Mouse (Mus musculus) C2C12 (cell line): ENCODE measurements around the gene Olfr65.

Experiments
- CTCF ChIP-seq: IDR thresholded peaks from one replicate; pipeline ENCODE4 v1.5.1; 2011; ENCODE audit not compliant: control insufficient read depth, insufficient read depth, insufficient read length
- MYOD1 ChIP-seq: IDR thresholded peaks from one replicate; pipeline ENCODE4 v1.6.1; 2011; ENCODE audit warnings: low read depth; ENCODE audit not compliant: control insufficient read depth, insufficient read length
- USF1 ChIP-seq: IDR thresholded peaks from one replicate; pipeline ENCODE4 v1.6.1; 2011; ENCODE audit warnings: low read depth, mild to moderate bottlenecking, control low read depth, moderate library complexity

DNA sequence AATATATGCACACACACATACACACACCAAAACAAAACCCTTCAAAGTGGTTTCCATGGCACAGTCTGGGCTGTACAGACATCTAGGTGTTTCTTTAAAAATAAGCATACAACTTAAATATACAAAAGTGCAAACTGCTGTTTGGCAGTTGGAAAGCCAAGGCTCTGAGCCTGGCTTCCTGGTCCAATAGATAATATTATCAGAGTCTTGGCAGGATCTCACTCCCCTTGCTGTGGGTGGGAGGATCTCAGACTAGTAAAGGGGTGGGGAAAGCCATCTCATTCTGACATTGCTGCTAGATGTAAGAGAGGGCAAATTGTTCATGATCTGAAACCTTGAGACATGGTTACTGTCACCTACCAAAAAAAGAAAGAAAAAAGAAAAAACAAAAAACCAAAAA, 32.6 kb upstream of the Olfr65 start:
- no peak for TF ChIP-seq CTCF
- no peak for TF ChIP-seq MYOD1
- TF ChIP-seq USF1: no peak
